Mouse (Mus musculus): Measurements from ENCODE around the gene Rabl6.

DNA sequence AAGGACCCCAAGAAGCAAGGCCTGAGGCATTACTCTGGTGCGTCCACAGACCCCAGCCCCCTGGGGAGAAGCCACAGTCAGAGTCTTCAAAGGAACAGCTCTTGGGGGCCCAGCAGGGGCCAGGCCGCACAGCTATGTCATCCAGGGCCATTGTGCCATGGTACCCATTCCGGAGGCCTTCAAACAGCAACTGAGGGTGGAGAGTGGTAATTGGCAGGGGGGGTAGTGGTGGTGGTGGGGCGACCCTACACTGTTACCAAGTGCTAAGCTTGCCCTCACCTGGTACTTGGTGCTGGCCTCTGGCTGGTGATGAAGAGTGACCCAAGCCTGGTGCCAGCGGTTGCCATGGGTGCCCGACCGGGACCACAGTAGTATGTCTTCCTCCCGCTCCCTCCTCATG lies 42.6 kb downstream of the Rabl6 start:
- TF ChIP-seq CTCF (conservative IDR thresholded peaks at IDR 0.05 in 1 of 2, IDR thresholded peaks at IDR 0.05 in 1 of 2; ENCODE audit: low read depth in 2 of 2, low read length in 2 of 2) (no peak), RCOR1 (conservative IDR thresholded peaks at IDR 0.05; ENCODE audit: low read depth, low read length) (no peak), ZNF384 (IDR thresholded peaks at IDR 0.05; ENCODE audit: low read depth, low read length) (no peak), ZMIZ1 (IDR thresholded peaks at IDR 0.05; ENCODE audit: low read depth, low read length) (no peak), HCFC1 (IDR thresholded peaks at IDR 0.05; ENCODE audit: low read depth, low read length) (no peak), NRF1 (IDR thresholded peaks at IDR 0.05; ENCODE audit: low read depth, low read length) (no peak), ETS1 (conservative IDR thresholded peaks at IDR 0.05; ENCODE audit: low read depth, low read length) (no peak), MYC (IDR thresholded peaks at IDR 0.05; ENCODE audit: low read depth, low read length) (no peak), JUN (IDR thresholded peaks at IDR 0.05; ENCODE audit: insufficient read depth, low read depth, low read length) (no peak), POLR2A (IDR thresholded peaks at IDR 0.05; ENCODE audit: low read depth, low read length) (no peak), TBP (conservative IDR thresholded peaks at IDR 0.05; ENCODE audit: low read depth, low read length) (no peak), MXI1 (IDR thresholded peaks at IDR 0.05; ENCODE audit: low read depth, low read length) (no peak)

Data from CH12.LX (cell line).